Mouse (Mus musculus) MEL (cell line): ENCODE data around the gene Pafah1b1. TPM values are rescaled to one million over a fixed set of nuclear protein-coding genes. Genes with fewer than 3 reads are reported as not detected.

ENCODE experiments used
- DNase-seq: peaks from one replicate; pipeline ENCODE4 v3.0.0; 2011; ENCODE audit warnings: low read depth, low spot score
- H3K27ac ChIP-seq: 2 replicates; pipeline ENCODE4 v1.5.1; 2012; ENCODE audit warnings: low read depth, mild to moderate bottlenecking, control low read depth, low read length, moderate library complexity; ENCODE audit not compliant: control insufficient read depth
- H3K27me3 ChIP-seq, 2 experiments: fragments of 150-350 bp in 1 of 2; sonication (generic) in 1 of 2; 2 replicates each; pipeline ENCODE4 v1.6.1; 2012; ENCODE audit warnings: low read length in 2 of 2, mild to moderate bottlenecking in 2 of 2, improper control_type of control experiment in 1 of 2, moderate library complexity in 1 of 2; ENCODE audit not compliant: insufficient read depth in 2 of 2, control insufficient read depth in 1 of 2
- H3K36me3 ChIP-seq, 2 experiments: 2 replicates each; pipeline ENCODE4 v1.6.1; 2012 to 2014; ENCODE audit warnings: low read length in 2 of 2, improper control_type of control experiment in 1 of 2, inconsistent platforms in 1 of 2, mild to moderate bottlenecking in 1 of 2; ENCODE audit not compliant: insufficient read depth in 2 of 2, control insufficient read depth in 1 of 2
- H3K4me1 ChIP-seq, 2 experiments: fragments of 150-350 bp in 1 of 2; sonication (generic) in 1 of 2; 2 replicates each; pipeline ENCODE4 v1.6.1; 2012; ENCODE audit warnings: low read length in 2 of 2, improper control_type of control experiment in 1 of 2, mild to moderate bottlenecking in 1 of 2; ENCODE audit not compliant: insufficient read depth in 2 of 2, control insufficient read depth in 1 of 2
- H3K4me3 ChIP-seq, 2 experiments: fragments of 150-350 bp in 1 of 2; sonication (generic) in 1 of 2; 2 replicates each; pipeline ENCODE4 v1.5.1; 2012; ENCODE audit warnings: low read depth in 2 of 2, low read length in 2 of 2, mild to moderate bottlenecking in 2 of 2, moderate library complexity in 2 of 2, control low read depth in 1 of 2, improper control_type of control experiment in 1 of 2; ENCODE audit not compliant: control insufficient read depth in 1 of 2, insufficient read depth in 1 of 2
- H3K79me2 ChIP-seq: 2 replicates; pipeline ENCODE4 v1.6.1; 2012; ENCODE audit warnings: mild to moderate bottlenecking, low read length, moderate library complexity; ENCODE audit not compliant: control insufficient read depth, poor library complexity, insufficient read depth
- H3K9ac ChIP-seq: 2 replicates; pipeline ENCODE4 v1.6.1; 2012; ENCODE audit warnings: low read depth, mild to moderate bottlenecking, control low read depth, low read length, moderate library complexity; ENCODE audit not compliant: control insufficient read depth, poor library complexity, severe bottlenecking
- H3K9me3 ChIP-seq: fragments of 150-350 bp; sonication (generic); replicated peaks from 2 replicates; pipeline ENCODE4 v1.6.1; 2012; ENCODE audit warnings: mild to moderate bottlenecking, low read length, improper control_type of control experiment, moderate library complexity; ENCODE audit not compliant: insufficient read depth
- BHLHE40 ChIP-seq: IDR thresholded peaks from 2 replicates; pipeline ENCODE4 v1.6.1; 2012; ENCODE audit warnings: low read depth, mild to moderate bottlenecking, inconsistent platforms, low read length, improper control_type of control experiment, borderline replicate concordance
- E2F4 ChIP-seq: IDR thresholded peaks from 2 replicates; pipeline ENCODE4 v1.6.1; 2011; ENCODE audit warnings: low read depth, low read length, improper control_type of control experiment, borderline replicate concordance
- ELF1 ChIP-seq: IDR thresholded peaks from 2 replicates; pipeline ENCODE4 v1.6.1; 2014; ENCODE audit warnings: low read depth, mild to moderate bottlenecking, inconsistent platforms, low read length, improper control_type of control experiment, moderate library complexity
- EP300 ChIP-seq, 2 experiments: IDR thresholded peaks; 2 replicates each; pipeline ENCODE4 v1.6.1; 2011; ENCODE audit warnings: improper control_type of control experiment in 2 of 2, low read length in 2 of 2, low read depth in 1 of 2, mild to moderate bottlenecking in 1 of 2
- ETS1 ChIP-seq: IDR thresholded peaks from 2 replicates; pipeline ENCODE4 v1.6.1; 2012; ENCODE audit warnings: low read depth, mild to moderate bottlenecking, inconsistent platforms, low read length, improper control_type of control experiment, moderate library complexity
- GABPA ChIP-seq: IDR thresholded peaks from 2 replicates; pipeline ENCODE4 v1.6.1; 2012; ENCODE audit warnings: low read depth, mild to moderate bottlenecking, inconsistent platforms, low read length, improper control_type of control experiment, moderate library complexity
- GATA1 ChIP-seq: IDR thresholded peaks from 2 replicates; pipeline ENCODE4 v1.6.1; 2011; ENCODE audit warnings: low read depth, low read length, improper control_type of control experiment
- JUND ChIP-seq: IDR thresholded peaks from 2 replicates; pipeline ENCODE4 v1.6.1; 2011; ENCODE audit warnings: low read depth, mild to moderate bottlenecking, improper control_type of control experiment, low read length
- KAT2A ChIP-seq: conservative IDR thresholded peaks from 2 replicates; pipeline ENCODE4 v1.6.1; 2012; ENCODE audit warnings: low read depth, low read length, improper control_type of control experiment, inconsistent platforms
- MAFK ChIP-seq: IDR thresholded peaks from 2 replicates; pipeline ENCODE4 v1.6.1; 2011; ENCODE audit warnings: low read depth, mild to moderate bottlenecking, low read length, improper control_type of control experiment, borderline replicate concordance
- MEF2A ChIP-seq: IDR thresholded peaks from 2 replicates; pipeline ENCODE4 v1.6.1; 2014; ENCODE audit warnings: low read depth, mild to moderate bottlenecking, inconsistent platforms, low read length, improper control_type of control experiment; ENCODE audit not compliant: poor library complexity, insufficient replicate concordance, severe bottlenecking; ENCODE audit errors: extremely low read depth
- MXI1 ChIP-seq: IDR thresholded peaks from 2 replicates; pipeline ENCODE4 v1.6.1; 2011; ENCODE audit warnings: mild to moderate bottlenecking, low read depth, low read length, improper control_type of control experiment
- POLR2A ChIP-seq, 2 experiments: IDR thresholded peaks; 2 replicates each; pipeline ENCODE4 v1.6.1; 2011 to 2012; ENCODE audit warnings: low read length in 2 of 2, mild to moderate bottlenecking in 2 of 2, control low read depth in 1 of 2, improper control_type of control experiment in 1 of 2, low read depth in 1 of 2, moderate library complexity in 1 of 2; ENCODE audit not compliant: control insufficient read depth in 1 of 2, insufficient read depth in 1 of 2, poor library complexity in 1 of 2
- RCOR1 ChIP-seq: IDR thresholded peaks from 2 replicates; pipeline ENCODE4 v1.6.1; 2012; ENCODE audit warnings: low read depth, mild to moderate bottlenecking, inconsistent platforms, low read length, improper control_type of control experiment
- TAL1 ChIP-seq: IDR thresholded peaks from 2 replicates; pipeline ENCODE4 v1.6.1; 2012; ENCODE audit warnings: mild to moderate bottlenecking, inconsistent platforms, low read length, moderate library complexity, mixed read lengths
- TCF12 ChIP-seq: IDR thresholded peaks from 2 replicates; pipeline ENCODE4 v1.6.1; 2014; ENCODE audit warnings: low read depth, mild to moderate bottlenecking, inconsistent platforms, low read length, improper control_type of control experiment, moderate library complexity
- USF1 ChIP-seq: IDR thresholded peaks from 2 replicates; pipeline ENCODE4 v1.6.1; 2014; ENCODE audit warnings: low read depth, mild to moderate bottlenecking, inconsistent platforms, low read length, improper control_type of control experiment, moderate library complexity
- USF2 ChIP-seq, 2 experiments: IDR thresholded peaks; 2 replicates each; pipeline ENCODE4 v1.6.1; 2011 to 2012; ENCODE audit warnings: improper control_type of control experiment in 2 of 2, low read length in 2 of 2, borderline replicate concordance in 1 of 2, inconsistent platforms in 1 of 2, low read depth in 1 of 2, mild to moderate bottlenecking in 1 of 2; ENCODE audit not compliant: insufficient read depth in 1 of 2
- polyA plus RNA-seq, 2 experiments: library from polyadenylated mRNA; stranded (reverse) in 1 of 2; unstranded in 1 of 2; fragments of >175 nt in 1 of 2; fragments of >200 nt in 1 of 2; gene quantifications; 2 replicates each; pipeline versions ENCODE4 v1.2.1 to v1.2.4; 2012; ENCODE audit warnings: low replicate concordance in 2 of 2, low read depth in 1 of 2; ENCODE audit not compliant: insufficient read length in 2 of 2, insufficient read depth in 1 of 2, missing spikeins in 1 of 2
- total RNA-seq: library from RNA; depleted of rRNA; stranded (reverse); fragments of 300-350 nt; gene quantifications from 2 replicates; pipeline ENCODE4 v1.2.3, GENCODE M21; 2012

Pafah1b1 gene
- total and polyA plus RNA-seq, 3 experiments, result 54.5 to 67.4 TPM; not detected in 1

DNA sequence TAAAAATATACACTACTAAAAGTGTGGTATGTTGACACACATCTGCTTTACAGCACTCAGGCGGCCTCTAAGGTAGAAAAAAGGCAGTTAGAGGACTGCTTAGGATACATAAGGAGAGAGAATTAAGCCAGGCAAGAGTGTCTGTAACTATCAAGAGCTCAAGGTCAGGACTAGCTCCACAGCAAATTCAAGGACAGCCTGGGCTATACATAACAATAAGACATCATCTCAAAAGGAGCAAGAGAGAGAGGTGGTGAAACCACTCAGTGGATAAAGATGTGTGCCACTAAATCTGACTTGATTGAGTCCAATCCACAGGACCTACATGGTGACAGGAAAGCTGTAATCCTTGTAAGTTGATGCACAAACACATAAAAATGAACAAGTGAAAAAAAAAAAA lies 3.8 kb downstream of the Pafah1b1 start:
- H3K9me3 ChIP-seq, result no peaks in the 10 kb centered on the region
- H3K4me3 ChIP-seq, result no peak overlapping the region
- peak; percentile 18 for DNase-seq
- H3K27ac ChIP-seq, result no peak overlapping the region
- peaks cover 70% of the 10 kb centered on the region for H3K79me2 ChIP-seq
- H3K27me3 ChIP-seq, result no peaks in the 10 kb centered on the region
- 0 out of 2 replicates have a peak overlapping the region, but pooled peaks have one; percentile 5 for H3K9ac ChIP-seq
- TF ChIP-seq USF2 (IDR thresholded peaks at IDR 0.05; ENCODE audit: borderline replicate concordance in 1 of 2, insufficient read depth in 1 of 2, low read depth in 1 of 2, low read length in 2 of 2), result no peak
- 0 out of 2 replicates have a peak, but pooled peaks have one; percentile 1 for TF ChIP-seq MXI1
- TF ChIP-seq, all 39 proteins: peak for 1
- Histone ChIP-seq H3K36me3 (peaks cover 8 to 39% of the 10 kb centered on the region in 2 experiments; a peak in 3 of 4 replicates), H3K4me1 (peaks cover 14 to 22% of the 10 kb centered on the region in 2 experiments)

GRCm38 (mm10) chr11:74715971-74716525 lies 8.4 kb downstream of the Pafah1b1 start:
- TF ChIP-seq GABPA (no peak), ETS1 (no peak), USF1 (no peak), TCF12 (no peak), RCOR1 (no peak), JUND (no peak), GATA1 (no peak), EP300 (IDR thresholded peaks at IDR 0.05; ENCODE audit: low read depth in 1 of 2, low read length in 2 of 2) (no peak), POLR2A (IDR thresholded peaks at IDR 0.05; ENCODE audit: control insufficient read depth in 1 of 2, insufficient read depth in 1 of 2, low read depth in 1 of 2, low read length in 2 of 2, poor library complexity in 1 of 2) (no peak), MEF2A (no peak), ELF1 (no peak), TAL1 (no peak), E2F4 (no peak), MAFK (no peak), BHLHE40 (no peak), KAT2A (no peak)
- Histone ChIP-seq H3K36me3 (peaks cover 33 to 35% of the 10 kb centered on the region in 2 experiments), H3K27me3 (no peaks in the 10 kb centered on the region), H3K79me2 (peaks cover 75% of the 10 kb centered on the region), H3K4me3 (no peak overlapping the region), H3K9me3 (no peaks in the 10 kb centered on the region), H3K4me1 (peaks cover 10 to 14% of the 10 kb centered on the region in 2 experiments), H3K27ac (no peak overlapping the region), H3K9ac (no peak overlapping the region)
- DNase-seq, result no peak
